Mouse (Mus musculus): Measurements from ENCODE around the gene Orc4. TPM values are rescaled to one million over a fixed set of nuclear protein-coding genes. Genes with fewer than 3 reads are reported as not detected.
A peak's percentile ranks its signal among the peaks of the same experiment; 100 is the strongest.

The Orc4 gene
- polyA plus RNA-seq, 1 experiment from 2014 or later = 84.8 TPM

GRCm38 (mm10) chr2:48947761-48948160, 2.3 kb downstream of the Orc4 start:
- 73% methylated on average over 3 of the region's 3 CpGs for WGBS
- H3K9ac ChIP-seq (ENCODE audit: low read length) = peak overlapping the region; percentile 93
- ATAC-seq (ENCODE audit: insufficient number of reproducible peaks, insufficient read depth, low FRiP score, low read depth) = no peak
- H3K9me3 ChIP-seq (ENCODE audit: control insufficient read depth, low read length) = no peaks in the 10 kb centered on the region
- no peaks in the 10 kb centered on the region for H3K36me3 ChIP-seq (ENCODE audit: control insufficient read depth, insufficient read depth, low read length)
- H3K4me2 ChIP-seq (ENCODE audit: low read length) = peak overlapping the region; percentile 73
- H3K27me3 ChIP-seq (ENCODE audit: control insufficient read depth, insufficient read depth, low read length) = no peaks in the 10 kb centered on the region
- H3K27ac ChIP-seq (replicated peaks in 1 of 2; ENCODE audit: control insufficient read depth in 1 of 2, insufficient read depth in 1 of 2, low read depth in 2 of 2, low read length in 2 of 2) = no peak overlapping the region
- peaks cover 0 to 8% of the 10 kb centered on the region in 2 experiments; a peak in 2 of 4 replicates for H3K4me1 ChIP-seq (ENCODE audit: control insufficient read depth in 2 of 2, insufficient read depth in 2 of 2, low read length in 2 of 2)
- peak overlapping the region in 1 of 2 experiments; percentile 85; a peak in 2 of 4 replicates for H3K4me3 ChIP-seq (ENCODE audit: control insufficient read depth in 1 of 2, insufficient read depth in 1 of 2, low read depth in 1 of 2, low read length in 2 of 2)

DNA sequence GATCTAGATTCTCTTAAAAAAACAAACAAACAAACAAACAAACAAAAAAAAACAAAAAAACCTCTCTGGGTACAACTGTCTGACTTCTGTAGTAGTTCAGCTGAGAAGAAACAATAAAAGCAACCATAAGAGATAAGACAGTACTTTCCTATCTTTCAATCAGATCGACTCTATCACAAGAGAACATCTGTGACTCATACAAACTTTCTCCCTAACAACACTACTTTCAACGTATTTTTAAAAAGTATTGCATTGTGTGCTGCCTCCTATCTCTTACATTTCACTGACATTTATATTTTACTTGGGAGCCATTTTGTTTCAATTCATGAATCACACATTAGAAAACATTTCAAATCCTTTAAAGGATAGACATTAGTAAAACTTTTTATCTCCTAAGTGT, 15.0 kb downstream of the Orc4 start:
- ATAC-seq (ENCODE audit: insufficient number of reproducible peaks, insufficient read depth, low FRiP score, low read depth) = no peak
- Histone ChIP-seq H3K27me3 (ENCODE audit: control insufficient read depth, insufficient read depth, low read length) (no peaks in the 10 kb centered on the region), H3K4me3 (ENCODE audit: control insufficient read depth in 1 of 2, insufficient read depth in 1 of 2, low read depth in 1 of 2, low read length in 2 of 2) (no peak overlapping the region), H3K9me3 (ENCODE audit: control insufficient read depth, low read length) (no peaks in the 10 kb centered on the region), H3K4me1 (ENCODE audit: control insufficient read depth in 2 of 2, insufficient read depth in 2 of 2, low read length in 2 of 2) (no peaks in the 10 kb centered on the region), H3K36me3 (ENCODE audit: control insufficient read depth, insufficient read depth, low read length) (peaks cover 47% of the 10 kb centered on the region), H3K9ac (ENCODE audit: low read length) (no peak overlapping the region), H3K27ac (replicated peaks in 1 of 2; ENCODE audit: control insufficient read depth in 1 of 2, insufficient read depth in 1 of 2, low read depth in 2 of 2, low read length in 2 of 2) (no peak overlapping the region), H3K4me2 (ENCODE audit: low read length) (no peak overlapping the region)
- 85% methylated on average over 2 of the region's 2 CpGs for WGBS

DNA sequence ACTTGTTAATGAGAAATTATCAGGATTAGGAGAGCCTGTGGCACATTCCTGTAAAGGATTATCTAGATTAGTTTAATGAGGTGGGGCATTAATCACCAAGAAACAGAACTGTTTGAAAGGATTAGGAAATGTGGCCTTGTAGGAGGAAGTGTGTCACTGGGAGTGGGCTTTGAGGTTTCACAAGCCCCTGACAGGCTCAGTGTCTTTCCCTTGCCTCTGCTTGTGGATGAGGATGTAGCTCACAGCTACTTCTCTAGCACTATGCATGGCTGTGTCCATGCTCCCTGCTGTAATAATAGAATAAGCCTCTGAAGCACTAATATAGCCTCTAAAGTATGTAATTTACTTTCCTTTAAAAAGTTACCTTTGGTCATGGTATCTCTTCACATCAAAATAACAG, 34.2 kb downstream of the Orc4 start:
- Histone ChIP-seq H3K4me3 (ENCODE audit: control insufficient read depth in 1 of 2, insufficient read depth in 1 of 2, low read depth in 1 of 2, low read length in 2 of 2) (no peak overlapping the region), H3K4me1 (ENCODE audit: control insufficient read depth in 2 of 2, insufficient read depth in 2 of 2, low read length in 2 of 2) (no peaks in the 10 kb centered on the region), H3K27me3 (ENCODE audit: control insufficient read depth, insufficient read depth, low read length) (no peaks in the 10 kb centered on the region), H3K27ac (replicated peaks in 1 of 2; ENCODE audit: control insufficient read depth in 1 of 2, insufficient read depth in 1 of 2, low read depth in 2 of 2, low read length in 2 of 2) (no peak overlapping the region), H3K36me3 (ENCODE audit: control insufficient read depth, insufficient read depth, low read length) (peaks cover 56% of the 10 kb centered on the region), H3K9me3 (ENCODE audit: control insufficient read depth, low read length) (no peaks in the 10 kb centered on the region), H3K4me2 (ENCODE audit: low read length) (no peak overlapping the region), H3K9ac (ENCODE audit: low read length) (no peak overlapping the region)
- no peak for ATAC-seq (ENCODE audit: insufficient number of reproducible peaks, insufficient read depth, low FRiP score, low read depth)

- Histone ChIP-seq H3K4me2 (ENCODE audit: low read length) (no peak overlapping the region), H3K27ac (replicated peaks in 1 of 2; ENCODE audit: control insufficient read depth in 1 of 2, insufficient read depth in 1 of 2, low read depth in 2 of 2, low read length in 2 of 2) (no peak overlapping the region), H3K36me3 (ENCODE audit: control insufficient read depth, insufficient read depth, low read length) (peaks cover 57% of the 10 kb centered on the region), H3K27me3 (ENCODE audit: control insufficient read depth, insufficient read depth, low read length) (no peaks in the 10 kb centered on the region), H3K4me3 (ENCODE audit: control insufficient read depth in 1 of 2, insufficient read depth in 1 of 2, low read depth in 1 of 2, low read length in 2 of 2) (no peak overlapping the region), H3K9me3 (ENCODE audit: control insufficient read depth, low read length) (no peaks in the 10 kb centered on the region), H3K4me1 (ENCODE audit: control insufficient read depth in 2 of 2, insufficient read depth in 2 of 2, low read length in 2 of 2) (no peaks in the 10 kb centered on the region), H3K9ac (ENCODE audit: low read length) (no peak overlapping the region)
- no peak for ATAC-seq (ENCODE audit: insufficient number of reproducible peaks, insufficient read depth, low FRiP score, low read depth)
- WGBS = 58% methylated on average over 1 of the region's 1 CpGs
Measured at GRCm38 (mm10) chr2:48914185-48914584, 35.9 kb downstream of the Orc4 start.

GRCm38 (mm10) chr2:48908866-48909265, 41.2 kb downstream of the Orc4 start:
- no peak overlapping the region for H3K27ac ChIP-seq (replicated peaks in 1 of 2; ENCODE audit: control insufficient read depth in 1 of 2, insufficient read depth in 1 of 2, low read depth in 2 of 2, low read length in 2 of 2)
- no peaks in the 10 kb centered on the region for H3K4me1 ChIP-seq (ENCODE audit: control insufficient read depth in 2 of 2, insufficient read depth in 2 of 2, low read length in 2 of 2)
- no peaks in the 10 kb centered on the region for H3K9me3 ChIP-seq (ENCODE audit: control insufficient read depth, low read length)
- no peaks in the 10 kb centered on the region for H3K27me3 ChIP-seq (ENCODE audit: control insufficient read depth, insufficient read depth, low read length)
- WGBS = 52% methylated on average over 2 of the region's 2 CpGs
- ATAC-seq (ENCODE audit: insufficient number of reproducible peaks, insufficient read depth, low FRiP score, low read depth) = no peak
- peaks cover 64% of the 10 kb centered on the region for H3K36me3 ChIP-seq (ENCODE audit: control insufficient read depth, insufficient read depth, low read length)
- H3K4me2 ChIP-seq (ENCODE audit: low read length) = no peak overlapping the region
- no peak overlapping the region for H3K4me3 ChIP-seq (ENCODE audit: control insufficient read depth in 1 of 2, insufficient read depth in 1 of 2, low read depth in 1 of 2, low read length in 2 of 2)
- no peak overlapping the region for H3K9ac ChIP-seq (ENCODE audit: low read length)

- H3K4me2 ChIP-seq (ENCODE audit: low read length) = no peak overlapping the region
- no peaks in the 10 kb centered on the region for H3K27me3 ChIP-seq (ENCODE audit: control insufficient read depth, insufficient read depth, low read length)
- H3K9me3 ChIP-seq (ENCODE audit: control insufficient read depth, low read length) = no peaks in the 10 kb centered on the region
- peaks cover 58% of the 10 kb centered on the region for H3K36me3 ChIP-seq (ENCODE audit: control insufficient read depth, insufficient read depth, low read length)
- no peak overlapping the region for H3K4me3 ChIP-seq (ENCODE audit: control insufficient read depth in 1 of 2, insufficient read depth in 1 of 2, low read depth in 1 of 2, low read length in 2 of 2)
- H3K27ac ChIP-seq (replicated peaks in 1 of 2; ENCODE audit: control insufficient read depth in 1 of 2, insufficient read depth in 1 of 2, low read depth in 2 of 2, low read length in 2 of 2) = no peak overlapping the region
- no peaks in the 10 kb centered on the region for H3K4me1 ChIP-seq (ENCODE audit: control insufficient read depth in 2 of 2, insufficient read depth in 2 of 2, low read length in 2 of 2)
- ATAC-seq (ENCODE audit: insufficient number of reproducible peaks, insufficient read depth, low FRiP score, low read depth) = no peak
- WGBS = 90% methylated on average over 3 of the region's 3 CpGs
- no peak overlapping the region for H3K9ac ChIP-seq (ENCODE audit: low read length)
Measured at GRCm38 (mm10) chr2:48895186-48895585, 54.9 kb downstream of the Orc4 start.

GRCm38 (mm10) chr2:48885945-48886344, 64.1 kb downstream of the Orc4 start:
- no peaks in the 10 kb centered on the region for H3K4me1 ChIP-seq (ENCODE audit: control insufficient read depth in 2 of 2, insufficient read depth in 2 of 2, low read length in 2 of 2)
- no peak overlapping the region for H3K4me2 ChIP-seq (ENCODE audit: low read length)
- H3K4me3 ChIP-seq (ENCODE audit: control insufficient read depth in 1 of 2, insufficient read depth in 1 of 2, low read depth in 1 of 2, low read length in 2 of 2) = no peak overlapping the region
- no peak for ATAC-seq (ENCODE audit: insufficient number of reproducible peaks, insufficient read depth, low FRiP score, low read depth)
- no peak overlapping the region for H3K9ac ChIP-seq (ENCODE audit: low read length)
- H3K36me3 ChIP-seq (ENCODE audit: control insufficient read depth, insufficient read depth, low read length) = peaks cover 3% of the 10 kb centered on the region
- H3K27me3 ChIP-seq (ENCODE audit: control insufficient read depth, insufficient read depth, low read length) = no peaks in the 10 kb centered on the region
- no peak overlapping the region for H3K27ac ChIP-seq (replicated peaks in 1 of 2; ENCODE audit: control insufficient read depth in 1 of 2, insufficient read depth in 1 of 2, low read depth in 2 of 2, low read length in 2 of 2)
- no peaks in the 10 kb centered on the region for H3K9me3 ChIP-seq (ENCODE audit: control insufficient read depth, low read length)

DNA sequence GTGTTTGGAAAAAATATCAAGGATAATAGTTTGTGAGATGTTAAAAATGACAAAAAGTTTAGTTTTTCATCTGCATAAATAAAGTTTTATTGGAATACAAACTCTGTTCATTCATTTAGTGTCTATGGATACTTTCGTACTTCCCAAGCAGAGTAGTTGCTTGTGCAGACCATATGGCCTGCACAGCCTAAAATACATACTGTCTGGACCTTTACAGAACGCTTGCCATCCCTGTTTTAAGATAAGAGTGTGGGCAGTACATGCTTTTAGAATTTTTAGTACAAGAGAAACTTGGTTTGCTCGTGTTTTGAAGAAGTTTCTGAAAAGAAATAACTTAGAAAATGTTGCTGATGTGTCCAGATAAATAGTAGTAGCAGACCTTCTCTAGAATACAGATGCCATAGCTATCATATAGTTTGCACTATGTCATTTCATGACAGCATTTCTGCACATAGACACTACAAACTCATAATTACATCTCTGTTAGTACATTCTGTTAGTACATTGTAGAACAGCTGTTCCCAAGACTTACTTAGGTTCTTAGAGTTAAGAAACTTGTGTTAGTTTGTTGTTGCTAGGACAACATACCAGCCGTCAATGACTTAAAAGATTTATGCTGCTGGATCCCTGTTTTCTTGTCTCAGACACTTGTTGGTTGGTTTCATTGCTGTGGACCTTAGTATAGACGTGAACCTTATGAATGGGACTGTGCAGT, 81.7 kb downstream of the Orc4 start:
- Histone ChIP-seq H3K9me3 (ENCODE audit: control insufficient read depth, low read length) (no peaks in the 10 kb centered on the region), H3K4me1 (ENCODE audit: control insufficient read depth in 2 of 2, insufficient read depth in 2 of 2, low read length in 2 of 2) (no peaks in the 10 kb centered on the region), H3K27me3 (ENCODE audit: control insufficient read depth, insufficient read depth, low read length) (no peaks in the 10 kb centered on the region), H3K4me3 (ENCODE audit: control insufficient read depth in 1 of 2, insufficient read depth in 1 of 2, low read depth in 1 of 2, low read length in 2 of 2) (no peak overlapping the region), H3K36me3 (ENCODE audit: control insufficient read depth, insufficient read depth, low read length) (0 out of 2 replicates have a peak, but pooled peaks cover 5% of the 10 kb centered on the region), H3K27ac (replicated peaks in 1 of 2; ENCODE audit: control insufficient read depth in 1 of 2, insufficient read depth in 1 of 2, low read depth in 2 of 2, low read length in 2 of 2) (no peak overlapping the region), H3K4me2 (ENCODE audit: low read length) (no peak overlapping the region), H3K9ac (ENCODE audit: low read length) (no peak overlapping the region)
- 67% methylated on average over 5 of the region's 5 CpGs for WGBS
- ATAC-seq (ENCODE audit: insufficient number of reproducible peaks, insufficient read depth, low FRiP score, low read depth) = no peak

Data from heart, embryonic 14.5 days (tissue).